Mouse (Mus musculus): ENCODE data around the gene Syn3. TPM values are rescaled to one million over a fixed set of nuclear protein-coding genes. Genes with fewer than 3 reads are reported as not detected.
A peak's percentile ranks its signal among the peaks of the same experiment; 100 is the strongest.

The Syn3 gene
- polyA plus RNA-seq, 2 experiments, result 1.9 to 2.0 TPM

DNA sequence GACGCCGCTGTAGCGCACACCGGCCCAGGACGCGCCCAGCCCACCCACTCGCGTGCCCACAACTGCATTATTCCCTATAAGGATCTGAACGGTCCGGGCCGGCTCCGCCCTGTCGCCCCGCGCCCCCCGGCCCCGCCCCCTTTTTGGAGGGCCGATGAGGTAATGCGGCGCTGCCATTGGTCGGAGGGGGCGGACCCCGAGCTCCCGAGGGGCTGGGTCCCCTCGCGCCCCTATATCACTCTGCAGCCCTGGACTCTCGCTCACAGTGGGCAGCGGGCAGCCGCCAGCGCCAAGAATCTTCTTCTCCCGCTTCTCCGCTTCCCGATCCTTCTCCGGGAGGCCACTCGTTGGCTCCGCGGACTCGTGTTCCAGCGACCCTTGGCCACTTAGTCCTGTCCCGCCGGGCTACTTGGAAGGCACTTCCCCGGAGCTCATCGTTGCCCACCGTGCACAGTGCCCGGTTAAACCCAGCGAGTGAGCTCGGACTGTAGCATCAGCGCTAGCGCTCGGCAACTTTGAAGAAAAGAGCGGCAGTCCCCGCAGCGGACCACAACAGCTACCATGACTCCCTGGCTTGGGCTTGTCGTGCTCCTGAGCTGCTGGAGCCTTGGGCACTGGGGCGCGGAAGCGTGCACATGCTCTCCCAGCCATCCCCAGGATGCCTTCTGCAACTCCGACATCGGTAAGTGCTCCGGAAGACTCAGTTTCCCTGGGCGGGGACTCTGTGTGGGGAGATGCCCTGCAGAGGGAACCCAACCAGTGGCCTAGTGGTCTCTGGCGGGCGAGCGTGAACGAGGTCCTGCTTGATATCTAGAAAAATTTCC is 198.2 kb downstream of the Syn3 start, which contains the start of gene Timp3:
Timp3 (plus strand) TSS at position 80 of the 824 bp plus-strand sequence.
- ATAC-seq (ENCODE audit: low FRiP score, low read depth) (peak; percentile 81), DNase-seq (ENCODE audit: low spot score) (peak; percentile 72)
- WGBS, result 2% methylated on average over 64 of the region's 65 CpGs
- TF ChIP-seq POLR2A (IDR thresholded peaks at IDR 0.05; ENCODE audit: borderline replicate concordance, extremely low read depth, insufficient read depth, insufficient read length), result peak; percentile 91; the same call in 1 of the 2 replicates
- H3K4me3 ChIP-seq (replicated peaks; ENCODE audit: low read length), result peak within 1 kb of the TSS; percentile 56
- peak within 1 kb of the TSS; percentile 76 for H3K9ac ChIP-seq (ENCODE audit: low read depth, low read length, severe bottlenecking)
- no peaks in the 10 kb centered on the region for H3K9me3 ChIP-seq (ENCODE audit: control insufficient read depth, low read length)
- no peaks in the 10 kb centered on the region for H3K27me3 ChIP-seq (ENCODE audit: control insufficient read depth, insufficient read depth, low read length)
- H3K4me2 ChIP-seq (replicated peaks; ENCODE audit: low read depth, low read length, severe bottlenecking), result peak within 1 kb of the TSS; percentile 68
- H3K36me3 ChIP-seq (ENCODE audit: control insufficient read depth, insufficient read depth, low read length), result peaks cover 5% of the 10 kb centered on the region; the same call in 1 of the 2 replicates
- peak within 1 kb of the TSS; percentile 78 for H3K27ac ChIP-seq (replicated peaks; ENCODE audit: low read depth, low read length)
- peaks cover 37% of the 10 kb centered on the region for H3K4me1 ChIP-seq (ENCODE audit: control insufficient read depth, insufficient read depth, low read length)

DNA sequence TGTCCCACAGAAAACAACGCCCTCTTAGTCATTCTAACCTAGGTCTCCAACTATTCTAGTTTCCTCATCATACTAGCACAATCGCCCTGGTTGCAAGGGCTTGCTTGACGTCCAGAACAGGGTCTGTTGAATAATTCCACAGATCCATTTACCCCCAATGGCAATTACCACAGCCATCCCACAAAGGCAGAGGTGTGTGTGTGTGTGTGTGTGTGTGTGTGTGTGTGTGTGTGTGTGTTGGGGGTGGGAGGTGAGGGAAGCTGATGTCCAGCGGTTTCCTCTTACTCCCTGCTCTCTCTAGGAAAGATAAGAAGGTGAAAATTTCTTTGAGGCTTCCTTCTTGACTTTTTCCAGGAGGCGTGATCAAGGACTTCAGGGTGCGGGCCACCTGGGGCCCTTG is 198.9 kb downstream of the Syn3 start:
- H3K27me3 ChIP-seq (ENCODE audit: control insufficient read depth, insufficient read depth, low read length), result no peaks in the 10 kb centered on the region
- TF ChIP-seq POLR2A (IDR thresholded peaks at IDR 0.05; ENCODE audit: borderline replicate concordance, extremely low read depth, insufficient read depth, insufficient read length), result no peak
- WGBS, result 34% methylated on average over 6 of the region's 6 CpGs
- H3K27ac ChIP-seq (replicated peaks; ENCODE audit: low read depth, low read length), result no peak overlapping the region
- peak overlapping the region; percentile 68 for H3K4me2 ChIP-seq (replicated peaks; ENCODE audit: low read depth, low read length, severe bottlenecking)
- peak overlapping the region; percentile 76 for H3K9ac ChIP-seq (ENCODE audit: low read depth, low read length, severe bottlenecking)
- ATAC-seq (ENCODE audit: low FRiP score, low read depth) (no peak), DNase-seq (ENCODE audit: low spot score) (no peak)
- H3K4me1 ChIP-seq (ENCODE audit: control insufficient read depth, insufficient read depth, low read length), result peaks cover 41% of the 10 kb centered on the region
- H3K36me3 ChIP-seq (ENCODE audit: control insufficient read depth, insufficient read depth, low read length), result peaks cover 5% of the 10 kb centered on the region; the same call in 1 of the 2 replicates
- peak overlapping the region; percentile 56 for H3K4me3 ChIP-seq (replicated peaks; ENCODE audit: low read length)
- no peaks in the 10 kb centered on the region for H3K9me3 ChIP-seq (ENCODE audit: control insufficient read depth, low read length)

DNA sequence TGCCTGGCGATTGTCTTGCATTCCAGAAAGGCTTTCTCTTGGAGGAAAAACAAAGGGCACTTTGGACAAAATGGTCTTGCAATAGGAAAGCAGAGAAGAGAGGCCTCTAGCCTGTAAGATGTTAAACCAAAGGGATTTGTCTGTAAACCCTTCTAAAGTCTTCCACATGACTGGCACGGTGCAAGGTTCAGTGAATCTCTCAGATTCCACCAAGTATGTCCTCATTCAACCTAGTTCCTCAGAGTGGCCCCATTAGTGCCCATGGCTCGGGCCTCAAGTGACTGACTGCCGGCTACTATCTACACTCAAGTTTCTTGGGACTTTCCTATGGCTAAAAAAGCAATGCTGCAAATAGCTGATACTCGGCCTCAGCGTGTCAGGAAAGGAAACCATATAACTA is 200.4 kb downstream of the Syn3 start:
- H3K4me2 ChIP-seq (replicated peaks; ENCODE audit: low read depth, low read length, severe bottlenecking), result no peak overlapping the region
- TF ChIP-seq POLR2A (IDR thresholded peaks at IDR 0.05; ENCODE audit: borderline replicate concordance, extremely low read depth, insufficient read depth, insufficient read length), result no peak
- H3K4me3 ChIP-seq (replicated peaks; ENCODE audit: low read length), result no peak overlapping the region
- 80% methylated on average over 6 of the region's 6 CpGs for WGBS
- H3K9ac ChIP-seq (ENCODE audit: low read depth, low read length, severe bottlenecking), result no peak overlapping the region
- H3K27ac ChIP-seq (replicated peaks; ENCODE audit: low read depth, low read length), result no peak overlapping the region
- no peaks in the 10 kb centered on the region for H3K36me3 ChIP-seq (ENCODE audit: control insufficient read depth, insufficient read depth, low read length)
- no peaks in the 10 kb centered on the region for H3K9me3 ChIP-seq (ENCODE audit: control insufficient read depth, low read length)
- no peak for DNase-seq (ENCODE audit: low spot score)
- H3K4me1 ChIP-seq (ENCODE audit: control insufficient read depth, insufficient read depth, low read length), result peaks cover 40% of the 10 kb centered on the region
- no peaks in the 10 kb centered on the region for H3K27me3 ChIP-seq (ENCODE audit: control insufficient read depth, insufficient read depth, low read length)
- no peak for ATAC-seq (ENCODE audit: low FRiP score, low read depth)

DNA sequence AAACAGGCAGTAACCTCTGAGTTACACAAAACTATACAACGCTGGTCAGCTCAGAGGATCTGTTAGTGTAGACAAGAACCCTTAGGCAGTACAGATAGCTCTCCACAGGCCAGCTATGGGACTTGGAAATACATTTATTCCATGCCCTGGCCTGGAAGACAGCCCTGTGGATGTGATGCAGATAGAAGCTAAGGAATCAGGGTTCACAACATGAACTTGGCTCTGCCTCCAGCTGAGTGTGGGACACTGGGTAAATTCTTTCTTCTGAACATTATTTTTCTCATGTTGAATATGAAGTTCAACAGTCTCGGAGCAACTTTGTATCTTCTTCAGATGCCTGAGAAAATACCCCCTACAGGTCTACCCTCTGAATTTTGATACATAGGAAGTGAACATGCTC is 201.4 kb downstream of the Syn3 start:
- Histone ChIP-seq H3K27me3 (ENCODE audit: control insufficient read depth, insufficient read depth, low read length) (no peaks in the 10 kb centered on the region), H3K4me1 (ENCODE audit: control insufficient read depth, insufficient read depth, low read length) (peaks cover 31% of the 10 kb centered on the region), H3K4me2 (replicated peaks; ENCODE audit: low read depth, low read length, severe bottlenecking) (no peak overlapping the region), H3K9me3 (ENCODE audit: control insufficient read depth, low read length) (no peaks in the 10 kb centered on the region), H3K9ac (ENCODE audit: low read depth, low read length, severe bottlenecking) (no peak overlapping the region), H3K27ac (replicated peaks; ENCODE audit: low read depth, low read length) (no peak overlapping the region), H3K36me3 (ENCODE audit: control insufficient read depth, insufficient read depth, low read length) (no peaks in the 10 kb centered on the region), H3K4me3 (replicated peaks; ENCODE audit: low read length) (no peak overlapping the region)
- no peak for TF ChIP-seq POLR2A (IDR thresholded peaks at IDR 0.05; ENCODE audit: borderline replicate concordance, extremely low read depth, insufficient read depth, insufficient read length)
- ATAC-seq (ENCODE audit: low FRiP score, low read depth) (no peak), DNase-seq (ENCODE audit: low spot score) (no peak)
- 86% methylated on average over 2 of the region's 2 CpGs for WGBS

DNA sequence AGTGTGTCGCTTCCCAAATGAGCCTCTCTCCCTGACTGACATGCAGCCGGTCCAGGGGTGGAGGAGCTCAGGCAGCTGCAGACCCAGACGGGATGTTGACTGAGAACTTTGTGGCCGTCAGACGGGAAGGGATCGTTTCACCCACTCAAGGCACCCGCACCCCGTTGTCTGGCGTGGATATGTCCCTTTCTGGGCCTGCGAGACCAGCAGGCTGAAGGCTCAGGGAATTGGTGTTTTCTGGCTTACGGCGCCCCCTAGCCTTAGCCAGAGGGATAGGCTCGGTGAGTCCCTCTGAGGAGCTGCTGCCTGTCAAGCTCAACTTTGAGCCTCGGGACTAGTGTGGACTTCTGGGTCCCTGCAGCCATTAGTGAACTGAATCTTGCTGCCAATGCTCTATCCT is 202.6 kb downstream of the Syn3 start:
- ATAC-seq (ENCODE audit: low FRiP score, low read depth) (peak; percentile 64), DNase-seq (ENCODE audit: low spot score) (peak; percentile 84)
- Histone ChIP-seq H3K4me1 (ENCODE audit: control insufficient read depth, insufficient read depth, low read length) (peaks cover 26% of the 10 kb centered on the region), H3K9ac (ENCODE audit: low read depth, low read length, severe bottlenecking) (peak overlapping the region; percentile 41), H3K36me3 (ENCODE audit: control insufficient read depth, insufficient read depth, low read length) (no peaks in the 10 kb centered on the region), H3K4me2 (replicated peaks; ENCODE audit: low read depth, low read length, severe bottlenecking) (peak overlapping the region; percentile 56), H3K27ac (replicated peaks; ENCODE audit: low read depth, low read length) (peak overlapping the region; percentile 91), H3K9me3 (ENCODE audit: control insufficient read depth, low read length) (no peaks in the 10 kb centered on the region), H3K4me3 (replicated peaks; ENCODE audit: low read length) (peak overlapping the region; percentile 21), H3K27me3 (ENCODE audit: control insufficient read depth, insufficient read depth, low read length) (no peaks in the 10 kb centered on the region)
- 7% methylated on average over 14 of the region's 14 CpGs for WGBS
- no peak for TF ChIP-seq POLR2A (IDR thresholded peaks at IDR 0.05; ENCODE audit: borderline replicate concordance, extremely low read depth, insufficient read depth, insufficient read length)
